Mouse (Mus musculus) neural tube, embryonic 10.5 days (tissue): ENCODE results near the gene Hoxa6.

Source experiments
- DNase-seq: peaks from one replicate; pipeline ENCODE4 v3.0.0-alpha.2; 2017; ENCODE audit warnings: low spot score; ENCODE audit errors: extremely low spot score

Gene Hoxa6

DNA sequence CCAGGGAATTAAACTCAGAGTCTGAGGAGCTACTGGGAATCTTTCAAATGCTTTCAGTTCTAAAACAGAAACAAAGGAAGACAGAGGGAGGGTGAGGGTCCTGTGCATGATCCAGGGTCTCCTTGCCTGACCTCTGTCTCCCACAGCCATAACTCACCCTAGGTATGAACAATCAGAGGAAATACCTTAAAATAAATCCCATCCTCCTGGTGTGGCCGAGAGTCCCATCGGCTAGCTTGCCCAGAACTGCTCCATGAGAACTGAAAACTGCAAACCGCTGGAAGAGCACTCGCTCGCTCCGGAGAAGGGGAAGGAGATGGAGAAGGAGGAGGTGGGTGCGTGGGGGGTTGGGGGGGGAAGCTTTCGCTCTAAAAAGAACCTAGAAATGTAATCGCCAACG lies 28.8 kb downstream of the Hoxa6 start:
- DNase-seq = peak; percentile 59

DNA sequence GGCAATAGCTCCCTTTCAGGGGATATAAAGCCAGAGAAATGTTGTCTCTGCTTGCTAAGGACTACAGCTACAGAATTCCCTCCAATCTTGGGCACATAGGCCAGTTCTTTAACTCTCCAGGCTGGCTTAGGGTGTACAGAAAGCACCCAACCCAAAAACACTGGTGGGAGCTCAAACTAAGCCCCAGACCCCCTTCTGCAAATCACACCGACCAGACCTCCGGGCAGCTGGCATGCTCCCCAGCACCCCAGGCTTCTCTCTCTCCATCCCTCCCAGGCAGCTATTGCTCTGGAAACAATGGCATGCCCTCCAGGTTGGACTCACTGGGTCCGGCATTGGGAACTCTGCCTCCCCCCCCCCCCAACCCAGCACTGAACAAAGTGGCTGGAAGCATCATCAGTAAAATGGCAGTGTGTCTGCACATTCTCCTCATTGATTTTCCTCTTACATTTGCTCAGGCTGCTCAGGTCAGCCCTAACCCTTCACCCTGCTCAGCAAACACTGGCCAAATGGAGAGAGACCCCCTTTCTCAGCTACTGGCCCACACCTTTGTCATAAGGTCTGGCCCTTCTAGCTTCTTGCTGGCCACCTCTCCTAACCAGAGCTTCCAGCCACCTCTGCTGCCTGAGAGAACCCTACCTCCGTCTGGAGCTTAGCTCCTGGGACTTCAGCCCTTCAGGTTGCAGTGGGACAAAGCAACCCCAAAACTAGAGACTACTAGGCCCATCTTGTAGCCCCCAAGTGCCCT lies 29.4 kb downstream of the Hoxa6 start:
- peak; percentile 67 for DNase-seq

DNA sequence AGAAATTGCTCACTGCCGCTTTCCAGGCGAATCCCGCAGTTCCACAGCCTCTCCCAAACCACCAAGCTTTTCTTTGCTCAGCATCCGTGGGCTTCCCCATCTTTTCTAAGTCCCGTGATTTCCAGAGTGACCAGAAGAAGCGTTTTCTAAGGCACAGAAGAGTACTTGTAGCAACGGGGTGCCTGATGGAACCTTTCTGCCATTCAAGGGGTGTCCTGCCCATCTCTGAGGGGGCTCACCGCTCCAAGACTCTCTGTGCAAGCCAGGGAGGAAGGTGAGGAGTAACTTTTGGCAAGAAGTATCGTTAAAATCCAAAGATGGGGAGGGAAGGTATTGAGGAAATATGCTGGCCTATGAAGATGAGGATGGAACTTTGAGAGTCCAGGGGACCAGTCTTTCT lies 30.7 kb downstream of the Hoxa6 start:
- DNase-seq = peak; percentile 63

DNA sequence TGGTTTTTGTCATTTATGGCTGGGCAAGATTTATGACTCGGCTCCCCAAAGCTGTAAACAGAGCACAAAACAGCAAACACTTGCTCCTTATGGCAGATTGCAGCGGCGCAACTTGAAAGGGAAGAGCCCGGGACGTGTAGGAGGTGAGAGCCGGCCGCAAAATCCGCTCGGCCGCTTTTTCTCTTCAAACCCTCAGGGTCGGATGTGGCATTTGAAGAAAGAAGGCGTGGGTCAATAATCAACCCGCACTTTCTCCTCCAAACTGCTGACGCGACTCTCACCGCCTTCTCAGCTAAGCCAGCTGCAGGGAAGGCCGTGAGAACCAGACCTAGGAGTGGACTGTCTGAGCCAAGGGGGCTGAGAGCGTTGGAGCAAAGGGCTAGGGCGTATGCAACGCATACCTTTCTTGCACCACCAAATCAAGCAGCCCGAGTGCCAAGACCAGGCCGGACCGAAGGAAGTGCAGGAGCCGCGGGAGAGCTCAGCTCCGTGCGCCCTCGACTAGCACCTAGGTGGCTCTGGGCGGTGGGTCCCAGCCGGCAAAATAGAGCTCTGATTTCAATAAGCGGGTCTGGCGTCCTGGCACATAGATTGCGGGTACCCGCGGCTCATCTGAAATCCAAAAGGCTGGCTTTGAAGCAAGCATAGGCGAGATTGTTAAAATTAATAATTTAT lies 31.3 kb downstream of the Hoxa6 start, which contains the start of gene 5730596B20Rik:
5730596B20Rik (plus strand) TSS at position 438 of the 675 bp plus-strand sequence.
- DNase-seq = peak; percentile 82

DNA sequence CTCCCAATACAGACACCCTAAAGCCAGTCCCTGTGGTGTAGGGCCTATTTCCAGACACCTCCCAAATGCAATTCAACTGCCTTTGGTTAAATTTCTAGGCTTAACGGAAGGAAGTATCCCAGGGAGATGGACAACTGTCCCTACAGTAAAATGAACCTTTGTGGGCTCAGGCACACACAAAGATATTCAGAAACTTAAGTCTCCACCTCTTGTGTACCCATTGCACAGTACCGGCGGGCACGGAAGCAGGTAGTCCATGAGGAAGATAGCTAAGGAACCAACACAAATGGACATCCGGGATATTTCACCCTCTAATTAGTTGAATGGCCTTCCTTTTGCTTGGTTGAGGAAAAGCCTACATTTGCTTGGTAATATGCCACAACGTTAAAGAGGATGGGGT lies 32.1 kb downstream of the Hoxa6 start:
- DNase-seq = peak; percentile 61

DNA sequence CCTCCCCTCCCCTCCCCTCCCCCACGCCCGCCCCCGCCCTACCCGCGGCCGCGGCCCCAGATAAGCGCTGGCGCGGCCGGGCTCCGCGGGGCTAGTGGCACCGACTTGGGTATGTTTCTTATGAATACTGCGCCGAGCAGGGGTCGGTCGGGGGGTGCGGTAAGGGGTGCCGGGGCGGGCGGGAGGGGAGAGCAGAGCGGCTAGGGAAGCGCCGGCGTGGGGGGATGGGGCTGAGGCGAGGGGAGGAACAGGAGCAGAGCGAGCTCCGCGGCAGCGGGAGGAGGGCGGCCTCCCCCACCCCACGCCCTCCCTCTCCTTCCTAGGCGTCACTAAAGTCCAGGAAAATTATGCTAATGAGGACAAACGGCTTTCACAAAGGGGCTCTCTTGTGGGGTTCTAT lies 32.7 kb downstream of the Hoxa6 start:
- DNase-seq = peak; percentile 84

DNA sequence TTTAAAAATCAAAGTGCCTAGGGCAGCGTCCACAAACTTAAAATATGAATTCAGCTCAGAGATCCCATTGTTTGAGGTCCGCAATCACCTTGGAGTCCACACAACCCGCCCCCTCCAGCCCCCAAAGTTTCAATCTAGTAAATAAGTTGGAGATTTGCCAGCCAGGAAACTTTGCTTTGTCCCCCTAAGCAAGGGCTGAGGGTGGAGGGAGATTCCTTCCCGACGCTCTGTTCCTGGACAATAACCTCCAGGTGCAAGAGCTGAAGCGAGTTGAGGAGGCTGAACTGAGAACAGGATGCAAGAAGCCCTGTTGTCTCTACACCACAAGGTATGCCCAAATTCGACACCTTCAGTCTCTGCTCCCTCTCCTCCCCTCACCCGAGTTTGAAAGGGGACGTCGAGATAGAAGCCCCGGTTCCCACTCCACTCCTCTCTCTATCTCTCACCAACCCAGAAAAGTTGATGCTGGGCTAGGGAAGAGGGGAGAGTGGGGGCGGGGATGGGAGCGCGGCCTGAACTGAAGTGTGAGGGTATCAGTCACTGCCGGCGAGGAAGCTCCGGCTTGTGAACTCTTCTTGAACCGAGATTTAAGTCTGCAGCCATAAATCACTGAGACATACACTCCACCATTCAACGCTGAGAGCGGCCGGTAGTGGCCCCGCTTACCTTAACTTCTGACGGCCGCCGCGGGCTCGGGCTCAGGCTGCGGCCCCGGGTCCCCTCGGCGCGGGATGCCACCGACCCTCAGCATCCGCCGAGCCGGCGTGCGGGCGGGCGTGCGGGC lies 33.4 kb downstream of the Hoxa6 start:
- DNase-seq = peak; percentile 89

DNA sequence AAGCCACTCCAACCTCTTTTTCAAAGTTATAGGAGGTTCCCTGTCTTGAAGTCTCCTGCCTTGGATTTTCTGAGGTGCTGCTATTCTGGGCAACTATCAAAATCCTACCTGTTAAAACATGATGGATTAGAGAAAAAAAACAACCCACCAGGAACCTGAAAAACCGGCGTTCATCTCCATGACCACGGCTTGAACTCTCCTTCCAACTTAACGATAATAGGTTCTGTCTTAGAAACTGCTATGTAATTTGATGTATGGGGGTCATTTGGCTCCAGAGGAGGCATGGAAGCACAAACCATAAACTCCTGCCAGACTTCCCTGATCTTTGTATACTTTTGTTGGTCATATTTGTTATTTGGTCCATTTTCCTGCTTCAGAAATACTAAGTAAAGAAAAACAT lies 34.9 kb downstream of the Hoxa6 start:
- peak; percentile 49 for DNase-seq

DNA sequence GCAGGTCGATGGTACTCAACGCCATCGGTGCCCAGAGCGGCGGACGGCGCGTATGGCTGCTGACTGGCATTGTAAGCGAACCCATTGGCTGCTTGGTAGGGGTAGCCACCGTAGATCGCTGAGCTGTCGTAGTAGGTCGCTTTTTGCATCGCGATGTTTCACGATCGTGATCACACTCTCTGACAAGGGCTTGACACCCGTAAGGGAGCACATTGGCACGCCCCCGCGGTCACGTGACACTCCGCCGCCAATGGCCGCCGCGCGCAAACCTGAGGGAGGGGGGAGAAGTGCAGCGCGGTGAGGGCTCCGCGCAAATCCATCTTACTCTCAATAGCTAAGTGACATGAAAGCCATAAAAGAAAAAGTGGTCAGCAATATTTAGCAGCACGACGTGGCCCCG lies 36.0 kb downstream of the Hoxa6 start:
- peak; percentile 99 for DNase-seq

DNA sequence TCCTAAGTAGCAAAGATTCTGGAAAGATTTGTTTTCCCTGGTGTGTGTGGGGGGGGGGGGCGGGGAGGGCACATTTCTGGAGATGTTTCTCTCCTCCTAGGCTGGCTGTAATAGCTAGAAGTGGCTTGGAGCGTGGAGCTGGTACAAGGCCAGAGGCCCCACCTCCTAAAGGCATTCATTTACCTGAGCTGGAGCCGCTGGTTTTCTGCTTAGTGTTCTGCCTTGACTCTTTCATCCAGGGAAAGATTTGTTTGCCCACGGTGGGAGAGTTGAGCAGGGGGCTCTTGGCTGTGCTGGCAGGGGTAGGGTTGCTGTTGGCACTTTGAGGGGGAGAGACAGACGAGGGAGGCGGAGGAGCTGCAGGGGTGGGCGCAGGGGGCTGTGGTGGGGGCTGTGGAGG lies 36.6 kb downstream of the Hoxa6 start:
- peak; percentile 62 for DNase-seq

DNA sequence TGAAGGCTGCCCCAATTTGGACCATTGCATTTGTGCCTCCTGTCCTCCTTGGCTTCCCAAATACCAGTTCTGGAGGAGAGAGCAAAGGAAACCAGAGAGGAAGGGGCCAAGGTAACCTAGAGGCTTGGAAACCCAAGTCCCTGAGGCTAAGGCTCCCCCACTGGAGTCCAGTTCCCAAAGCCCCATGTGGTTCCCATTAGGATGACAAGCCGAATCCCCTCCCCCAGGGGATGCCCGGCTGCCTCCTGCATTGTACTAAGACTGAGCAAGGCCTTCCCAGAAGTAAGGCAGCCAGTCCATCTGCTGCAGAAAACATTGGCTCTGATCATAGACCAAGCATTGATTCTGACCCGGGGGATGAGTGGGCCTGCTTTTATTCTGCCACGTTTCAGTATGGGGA lies 37.2 kb downstream of the Hoxa6 start:
- peak; percentile 80 for DNase-seq

DNA sequence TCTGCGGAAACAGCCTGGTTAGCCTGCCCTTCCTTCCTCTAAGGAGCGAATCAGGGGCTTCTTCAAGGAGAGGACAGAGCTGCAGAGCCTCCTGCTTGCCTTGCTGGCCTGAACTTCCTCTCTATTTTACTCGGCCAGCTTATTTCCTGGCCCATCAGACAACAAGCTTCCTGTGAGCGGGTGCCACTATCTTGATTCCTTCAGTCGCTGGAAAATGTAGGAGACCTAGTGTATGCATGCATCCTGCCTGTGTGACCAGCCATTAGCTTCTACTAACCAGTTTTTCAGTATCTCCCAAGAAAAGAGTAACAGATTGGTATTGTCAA lies 37.7 kb downstream of the Hoxa6 start:
- DNase-seq = no peak

DNA sequence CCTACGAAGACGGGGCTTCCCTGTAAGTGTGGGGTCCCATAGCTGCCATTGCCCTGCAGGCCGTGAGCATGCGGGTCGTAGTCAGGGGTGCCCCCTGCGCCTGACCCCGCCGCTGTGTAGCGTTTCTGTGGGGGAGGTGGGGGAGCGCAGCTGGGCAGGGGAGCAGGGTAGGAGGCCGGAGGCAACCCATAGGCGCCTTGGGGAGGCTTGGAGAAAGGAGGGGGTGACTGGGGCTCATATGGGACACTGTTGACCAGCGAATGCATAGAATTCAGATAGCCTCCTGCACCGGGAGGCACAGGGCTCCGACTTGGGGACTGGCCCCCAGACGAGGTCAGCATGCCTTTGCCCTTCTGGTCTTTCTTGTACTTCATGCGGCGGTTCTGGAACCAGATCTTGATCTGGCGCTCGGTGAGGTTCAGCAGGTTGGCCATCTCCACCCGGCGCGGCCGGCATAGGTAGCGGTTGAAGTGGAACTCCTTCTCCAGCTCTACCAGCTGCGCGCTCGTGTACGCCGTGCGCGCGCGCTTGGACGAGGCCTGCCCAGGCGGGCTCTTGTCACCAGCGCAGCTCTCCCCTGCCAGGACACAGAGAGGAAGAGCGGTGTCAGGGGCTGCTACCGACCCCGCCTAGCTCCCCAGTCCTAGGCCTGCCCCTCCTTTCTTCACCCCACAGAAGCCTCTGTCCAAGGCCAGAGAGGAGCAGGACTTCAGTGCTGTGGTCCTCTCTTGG lies 38.2 kb downstream of the Hoxa6 start:
- DNase-seq = peak; percentile 82

DNA sequence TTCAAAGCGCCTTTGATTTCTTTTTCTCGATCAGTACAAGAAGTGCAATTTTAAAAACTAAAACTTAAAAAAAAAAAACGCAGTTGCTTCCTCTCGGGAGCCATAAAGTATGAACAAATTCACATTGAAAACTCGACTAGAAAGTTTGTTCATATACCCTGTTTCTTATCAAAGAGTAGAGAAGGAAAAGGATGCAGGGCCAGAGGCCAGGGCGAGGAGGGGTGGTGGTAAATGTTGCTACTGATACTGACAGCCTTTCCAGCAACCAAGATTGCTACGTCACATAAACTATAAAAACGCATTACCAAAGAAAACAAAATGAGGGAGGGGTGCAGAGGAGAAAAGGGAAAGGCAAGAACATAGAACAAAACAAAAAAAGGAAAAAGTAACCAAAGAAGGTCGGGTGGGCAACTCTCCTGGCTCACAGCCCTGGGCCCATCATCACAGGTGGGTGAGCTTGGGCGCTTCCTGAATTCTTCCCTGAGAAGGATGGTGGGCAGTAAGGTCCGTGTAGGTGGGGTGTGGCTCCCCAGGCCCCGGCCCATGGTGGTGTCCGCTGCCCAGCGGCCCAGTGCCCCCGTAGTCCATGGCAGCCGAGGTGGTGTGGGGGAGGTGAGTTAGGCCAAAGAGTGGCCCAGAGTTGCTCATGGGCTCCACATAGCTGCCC lies 38.9 kb downstream of the Hoxa6 start:
- peak; percentile 74 for DNase-seq

DNA sequence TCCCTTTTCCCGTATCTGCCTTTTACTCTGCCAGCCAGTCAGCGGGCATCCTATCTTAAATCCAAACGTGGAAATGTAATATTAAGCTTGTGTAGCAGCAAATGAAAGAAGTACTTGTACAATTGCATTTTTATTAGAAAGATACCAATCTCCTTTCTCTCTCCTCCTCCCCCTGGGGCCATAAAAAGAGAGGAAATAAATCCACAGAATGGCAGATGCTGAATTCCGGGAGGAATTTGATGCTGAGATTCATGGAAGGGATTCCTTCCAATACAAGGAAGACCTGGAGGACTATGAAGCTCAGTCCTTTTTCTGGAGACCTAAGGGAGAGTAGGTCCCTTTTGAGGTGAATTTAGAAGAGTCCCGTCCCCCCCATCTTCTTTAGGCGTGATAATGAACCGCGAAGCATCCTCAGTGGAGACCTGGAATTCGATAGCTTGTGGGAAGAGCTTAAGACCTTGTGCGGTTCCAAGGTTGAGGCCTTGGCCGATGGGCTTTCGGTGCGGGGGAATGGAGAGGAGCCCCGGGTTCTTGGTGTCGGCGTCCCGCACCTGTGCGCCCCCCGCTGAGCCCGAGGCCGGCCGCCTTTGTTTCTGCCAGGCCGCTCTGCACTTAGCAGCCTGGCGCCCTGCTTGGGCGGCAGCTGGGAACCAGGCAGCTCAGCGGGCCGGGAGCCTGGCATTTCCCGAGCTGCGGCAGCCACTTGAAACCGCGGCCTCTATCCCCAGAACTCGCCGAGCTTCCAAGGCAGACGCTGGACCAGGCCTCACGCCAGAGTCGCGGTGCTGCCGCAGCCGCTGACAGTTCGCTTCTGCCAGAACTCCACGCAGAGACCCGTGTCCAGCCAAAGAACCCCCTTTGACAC lies 40.1 kb downstream of the Hoxa6 start:
- peak; percentile 76 for DNase-seq

DNA sequence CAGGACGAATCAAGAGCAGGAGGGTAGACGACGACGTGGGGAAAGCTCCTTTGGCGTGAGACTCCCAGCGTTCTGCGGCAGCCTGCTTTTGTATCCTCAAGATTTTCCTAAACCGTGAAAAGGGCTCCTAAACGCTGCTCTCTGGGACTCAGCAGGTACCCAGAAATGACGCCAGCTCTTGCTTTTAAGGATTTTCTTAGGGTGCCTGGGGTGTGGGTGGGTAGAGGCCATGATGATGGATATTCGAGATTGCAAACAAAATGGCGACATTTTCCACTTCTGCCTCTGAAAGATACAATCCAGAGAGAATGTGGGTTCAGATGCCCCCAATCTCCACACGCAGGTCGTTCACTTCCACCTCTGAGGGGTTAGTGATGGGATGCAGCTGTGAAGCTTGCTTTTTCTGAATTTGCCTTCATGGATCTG lies 40.8 kb downstream of the Hoxa6 start:
- peak; percentile 66 for DNase-seq

DNA sequence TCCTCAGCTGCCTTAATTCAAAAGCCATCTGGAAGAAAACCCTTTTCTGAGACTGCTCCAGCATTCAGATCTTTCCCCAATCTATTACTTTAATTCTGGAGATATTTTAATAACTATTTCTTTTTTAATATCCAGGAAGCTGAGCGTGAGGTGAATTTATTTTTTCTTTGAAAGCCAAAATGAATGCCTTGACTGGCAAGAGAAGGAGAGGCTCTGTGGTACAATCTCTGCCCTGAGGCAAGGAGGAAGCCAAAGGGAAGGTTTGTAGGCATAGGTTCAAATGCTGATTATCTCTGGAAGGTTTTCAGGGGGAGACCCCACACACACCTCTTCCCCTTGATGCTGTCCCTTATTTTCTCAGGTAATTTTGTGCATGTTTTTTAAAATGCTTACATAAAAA lies 41.3 kb downstream of the Hoxa6 start:
- DNase-seq = no peak

DNA sequence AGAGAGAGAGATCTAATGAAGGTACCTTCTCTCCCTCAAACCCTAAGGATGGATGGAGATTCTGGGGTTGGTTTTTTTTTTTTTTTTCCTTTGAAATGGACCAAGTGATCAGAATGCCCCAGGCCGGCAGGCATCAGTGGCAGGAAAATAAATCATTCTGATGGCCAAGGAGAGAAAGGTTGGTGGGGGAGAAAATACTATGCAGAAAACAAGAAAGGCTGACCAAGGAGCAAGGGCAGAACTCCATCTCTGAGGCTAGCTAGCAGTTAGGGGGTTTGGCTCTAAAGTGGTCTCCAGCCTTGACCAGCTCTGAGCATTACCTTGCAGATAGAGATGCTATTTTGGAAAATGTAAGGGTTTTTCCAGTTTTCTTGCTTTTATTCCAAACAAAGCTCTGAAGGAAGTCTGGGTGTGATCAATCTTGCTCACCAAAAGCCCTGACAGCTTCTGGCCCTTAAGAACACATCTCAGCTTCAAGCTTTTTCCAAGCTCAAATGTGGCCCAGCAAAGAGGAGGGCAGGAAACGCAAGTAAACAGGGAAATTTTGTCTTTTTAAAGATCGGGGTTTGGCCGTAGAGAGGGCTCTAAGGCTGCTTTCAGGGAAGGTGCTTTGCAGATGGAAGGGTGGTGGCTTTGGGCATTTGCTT lies 42.0 kb downstream of the Hoxa6 start:
- DNase-seq = peak; percentile 71
